ENCODE assay signal across 14 mouse cellular contexts in genomic region chr2:158046186-158046585, GRCm38 (mm10).
"Had no signal": no experiment of that assay in that cellular context is flagged by ENCODE, and none has a peak within 500 bp of the region (broad histone marks: within the 10 kb centered on the region; RNA-seq: fewer than 3 reads in every experiment).

No protein-coding gene starts in this region.

- H3K4me3 ChIP-seq: left cerebral cortex, adult 2 months; limb, embryonic 15.5 days; liver, embryonic 12.5 days; megakaryocyte, embryonic 14.5 days; midbrain, embryonic 12.5 days; myocyte had no signal

- ATAC-seq: liver, embryonic 12.5 days had no signal

- H3K27ac ChIP-seq: left cerebral cortex, adult 2 months; limb, embryonic 15.5 days; liver, embryonic 12.5 days; midbrain, embryonic 12.5 days had no signal

- DNase-seq: kidney, postnatal 25 days; lung, embryonic 14.5 days; lung, postnatal 10 days; lung, postnatal 4 days; right cerebral cortex, postnatal 4 days; spleen, adult 18-20 months; thymus, adult 18-20 months; thymus, postnatal 14 days had no signal

- H3K9ac ChIP-seq: limb, embryonic 15.5 days; liver, embryonic 12.5 days; lung, embryonic 14.5 days; midbrain, embryonic 12.5 days had no signal

- H3K4me2 ChIP-seq: limb, embryonic 15.5 days; liver, embryonic 12.5 days; lung, embryonic 14.5 days; midbrain, embryonic 12.5 days had no signal

- H3K9me3 ChIP-seq: limb, embryonic 15.5 days; liver, embryonic 12.5 days; megakaryocyte, embryonic 14.5 days; midbrain, embryonic 12.5 days had no signal

- H3K27me3 ChIP-seq: limb, embryonic 15.5 days; liver, embryonic 12.5 days; megakaryocyte, embryonic 14.5 days; midbrain, embryonic 12.5 days had no signal

- H3K4me1 ChIP-seq: limb, embryonic 15.5 days; midbrain, embryonic 12.5 days had no signal
